Mouse (Mus musculus) left cerebral cortex, adult 11 months (tissue): ENCODE results near the gene Rbfox3.

ENCODE experiments used
- DNase-seq: peaks from one replicate; pipeline ENCODE4 v3.0.0; 2022; ENCODE audit warnings: low spot score

Gene Rbfox3

GRCm38 (mm10) chr11:118504180-118504454, 407.3 kb downstream of the Rbfox3 start:
- no peak for DNase-seq

- no peak for DNase-seq
Observed at GRCm38 (mm10) chr11:118503418-118504179, 407.8 kb downstream of the Rbfox3 start.

GRCm38 (mm10) chr11:118502990-118503389, 408.4 kb downstream of the Rbfox3 start:
- DNase-seq = no peak

- DNase-seq = no peak
Observed at GRCm38 (mm10) chr11:118496066-118496689, 415.2 kb downstream of the Rbfox3 start.

- DNase-seq = no peak
Observed at GRCm38 (mm10) chr11:118495065-118495464, 416.3 kb downstream of the Rbfox3 start.

- DNase-seq = no peak
Observed at GRCm38 (mm10) chr11:118494001-118494737, 417.2 kb downstream of the Rbfox3 start.

GRCm38 (mm10) chr11:118493458-118493857, 417.9 kb downstream of the Rbfox3 start:
- no peak for DNase-seq

GRCm38 (mm10) chr11:118491230-118491629, 420.2 kb downstream of the Rbfox3 start:
- DNase-seq = no peak

- no peak for DNase-seq
Observed at GRCm38 (mm10) chr11:118490566-118491218, 420.7 kb downstream of the Rbfox3 start.

- DNase-seq = no peak
Observed at GRCm38 (mm10) chr11:118488907-118489270, 422.5 kb downstream of the Rbfox3 start.

- no peak for DNase-seq
Observed at GRCm38 (mm10) chr11:118488191-118488906, 423.0 kb downstream of the Rbfox3 start.

- no peak for DNase-seq
Observed at GRCm38 (mm10) chr11:118486881-118487772, 424.3 kb downstream of the Rbfox3 start.

GRCm38 (mm10) chr11:118486281-118486680, 425.1 kb downstream of the Rbfox3 start:
- no peak for DNase-seq

- DNase-seq = no peak
Observed at GRCm38 (mm10) chr11:118485780-118486179, 425.6 kb downstream of the Rbfox3 start.

GRCm38 (mm10) chr11:118485338-118485737, 426.1 kb downstream of the Rbfox3 start:
- no peak for DNase-seq

GRCm38 (mm10) chr11:118484169-118484568, 427.2 kb downstream of the Rbfox3 start:
- DNase-seq = no peak

GRCm38 (mm10) chr11:118481751-118482150, 429.6 kb downstream of the Rbfox3 start:
- no peak for DNase-seq

- no peak for DNase-seq
Observed at GRCm38 (mm10) chr11:118481231-118481630, 430.2 kb downstream of the Rbfox3 start.

GRCm38 (mm10) chr11:118479776-118480175, 431.6 kb downstream of the Rbfox3 start:
- DNase-seq = no peak

GRCm38 (mm10) chr11:118476396-118477373, 434.7 kb downstream of the Rbfox3 start, which contains the start of gene Engase:
TSS of gene Engase (plus strand) at chr11:118476829.
- DNase-seq = peak; percentile 94
